Mouse (Mus musculus): ENCODE results near the gene Gm13276.
"Not testable (repeated sequence)": the region's sequence is repeated elsewhere in the genome, so short reads cannot be mapped to it uniquely, and the experiment has no call there.

The Gm13276 gene

DNA sequence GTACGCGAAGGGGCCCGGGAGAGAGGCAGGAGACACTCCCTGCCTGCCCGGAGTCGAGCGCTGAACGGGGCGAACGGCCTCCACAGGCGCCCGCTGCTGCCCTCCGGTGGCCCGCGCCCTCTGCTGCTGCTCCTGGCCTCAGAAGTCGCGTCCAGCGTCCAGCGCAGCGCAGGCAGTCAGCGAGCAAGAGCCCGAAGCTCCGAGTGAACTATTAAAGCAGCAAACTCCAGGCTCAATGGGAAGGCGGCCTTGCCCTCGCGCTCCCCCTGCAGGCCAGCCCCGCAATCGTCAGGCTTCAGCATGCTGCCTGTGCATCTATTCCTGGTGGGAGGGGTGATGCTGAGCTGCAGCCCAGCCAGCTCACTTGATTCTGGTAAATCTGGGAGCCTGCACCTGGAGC, at the start of gene Gm13276:
Gene Gm13276, plus strand, starts transcription at position 301 of the 400 bp plus-strand sequence.
- not testable (repeated sequence) for DNase-seq (ENCODE audit: low spot score in 2 of 2)

DNA sequence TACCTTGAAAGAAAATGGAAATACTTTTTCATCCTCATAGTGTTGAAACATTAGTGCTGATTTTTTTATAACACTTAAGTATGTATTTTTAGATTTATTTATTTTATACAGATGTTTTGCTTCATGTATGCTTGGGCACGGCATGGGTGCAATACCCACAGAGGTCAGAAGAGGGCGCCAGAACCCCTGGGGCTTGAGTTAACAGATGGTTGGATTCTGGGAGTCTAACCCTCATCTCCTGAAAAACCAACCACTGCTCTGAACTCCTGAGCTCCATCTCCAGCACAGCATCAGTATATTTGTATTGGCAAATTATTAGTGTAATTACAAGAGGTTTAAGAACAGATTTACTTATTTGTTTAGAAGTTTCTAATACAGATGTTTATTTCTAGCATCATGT, 47.0 kb upstream of the Gm13276 start:
- DNase-seq (ENCODE audit: low spot score in 2 of 2), result peak in 1 of 2 experiments; percentile 53

GRCm38 (mm10) chr4:88739036-88739435, 46.5 kb upstream of the Gm13276 start:
- no peak for DNase-seq (ENCODE audit: low spot score in 2 of 2)

- DNase-seq (ENCODE audit: low spot score in 2 of 2), result no peak
Observed at GRCm38 (mm10) chr4:88741426-88741825, 44.1 kb upstream of the Gm13276 start.

- no peak for DNase-seq (ENCODE audit: low spot score in 2 of 2)
Observed at GRCm38 (mm10) chr4:88742771-88743371, 42.6 kb upstream of the Gm13276 start.

DNA sequence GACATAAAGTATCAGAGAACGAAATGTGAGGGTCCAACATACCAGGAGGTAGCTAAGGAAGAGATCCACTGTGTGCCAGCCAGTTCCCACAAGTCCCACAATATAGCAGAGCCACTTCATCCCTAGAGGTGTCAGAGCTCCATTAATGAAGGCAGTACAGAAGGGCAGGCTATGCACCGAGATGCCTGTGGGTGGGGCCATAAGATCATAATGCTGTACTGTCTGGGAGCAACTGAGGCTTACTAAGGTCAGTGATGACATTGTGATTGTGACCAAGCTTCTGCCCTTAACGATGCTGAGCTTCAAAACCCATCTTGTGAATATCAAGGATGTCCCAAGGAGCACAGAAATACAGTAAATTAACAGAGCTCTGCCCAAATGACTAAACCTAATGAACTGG, 41.3 kb upstream of the Gm13276 start:
- DNase-seq (ENCODE audit: low spot score in 2 of 2), result no peak

- DNase-seq (ENCODE audit: low spot score in 2 of 2), result no peak
Observed at GRCm38 (mm10) chr4:88749926-88750325, 35.6 kb upstream of the Gm13276 start.

DNA sequence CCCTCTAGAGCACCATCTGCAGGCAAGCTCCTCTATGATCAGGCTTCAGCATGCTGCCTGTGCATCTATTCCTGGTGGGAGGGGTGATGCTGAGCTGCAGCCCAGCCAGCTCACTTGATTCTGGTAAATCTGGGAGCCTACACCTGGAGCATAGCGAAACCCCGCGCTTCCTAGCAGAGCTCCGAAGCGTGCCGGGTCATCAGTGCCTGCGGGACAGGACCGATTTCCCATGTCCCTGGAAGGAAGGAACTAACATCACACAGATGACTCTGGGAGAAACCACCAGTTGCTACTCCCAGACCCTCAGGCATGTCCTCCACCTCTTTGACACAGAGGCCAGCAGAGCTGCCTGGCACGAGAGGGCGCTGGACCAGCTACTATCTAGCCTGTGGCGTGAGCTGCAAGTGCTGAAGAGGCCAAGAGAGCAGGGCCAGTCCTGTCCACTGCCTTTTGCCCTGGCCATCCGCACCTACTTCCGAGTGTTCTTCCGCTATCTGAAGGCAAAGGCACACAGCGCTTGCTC, 30.6 kb upstream of the Gm13276 start, which contains the start of gene Gm13271:
Gene Gm13271, plus strand, starts transcription at position 51 of the 523 bp plus-strand sequence.
- peak; percentile 71 to 75 for DNase-seq (ENCODE audit: low spot score in 2 of 2)

DNA sequence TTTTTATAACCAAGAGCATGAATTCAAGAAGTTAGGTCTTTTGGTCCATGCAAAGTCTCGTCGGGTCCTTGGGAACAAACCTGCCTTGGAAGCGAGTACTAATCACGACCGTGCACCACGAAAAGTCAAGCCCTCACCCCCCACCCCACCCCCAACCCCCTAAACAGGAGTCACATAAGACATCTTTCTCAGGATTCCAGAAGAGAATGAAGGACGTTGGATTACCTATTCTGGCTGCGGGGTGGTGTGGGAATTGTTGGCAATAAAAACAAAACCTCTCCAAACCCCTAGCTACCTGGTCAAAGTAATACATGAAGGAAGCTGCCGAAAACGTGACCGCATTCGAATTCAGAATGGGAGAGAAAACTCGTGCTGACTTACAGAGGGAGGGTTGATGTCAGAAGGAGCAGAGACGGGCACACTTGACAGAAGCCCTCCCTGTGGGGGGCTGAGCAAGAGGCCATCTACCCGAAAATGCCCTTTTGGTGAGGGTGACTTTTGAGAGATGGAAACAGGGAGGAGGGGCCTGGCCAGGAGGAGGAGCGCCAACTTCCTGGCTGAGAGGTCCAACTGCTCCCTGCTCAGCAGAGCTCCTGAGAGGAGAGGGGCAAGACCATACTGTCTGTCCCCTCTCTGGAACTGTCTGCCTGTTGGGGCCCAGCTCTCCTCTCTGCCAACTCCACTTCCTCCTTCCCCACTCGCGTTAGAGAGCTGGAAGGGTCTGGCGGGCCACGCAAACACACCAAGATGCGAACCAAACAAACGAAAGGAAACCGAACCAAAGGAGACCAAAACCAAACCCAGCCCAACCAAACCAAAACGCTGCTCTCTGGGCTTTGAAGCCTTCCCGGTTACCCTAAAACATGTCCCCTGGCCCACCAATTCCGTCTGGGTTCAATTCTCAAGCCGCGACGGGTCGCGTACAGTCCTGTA, 28.7 kb upstream of the Gm13276 start:
- DNase-seq (ENCODE audit: low spot score in 2 of 2), result peak in 1 of 2 experiments; percentile 9

GRCm38 (mm10) chr4:88757628-88758031, 27.9 kb upstream of the Gm13276 start:
- DNase-seq (ENCODE audit: low spot score in 2 of 2), result peak; percentile 96

DNA sequence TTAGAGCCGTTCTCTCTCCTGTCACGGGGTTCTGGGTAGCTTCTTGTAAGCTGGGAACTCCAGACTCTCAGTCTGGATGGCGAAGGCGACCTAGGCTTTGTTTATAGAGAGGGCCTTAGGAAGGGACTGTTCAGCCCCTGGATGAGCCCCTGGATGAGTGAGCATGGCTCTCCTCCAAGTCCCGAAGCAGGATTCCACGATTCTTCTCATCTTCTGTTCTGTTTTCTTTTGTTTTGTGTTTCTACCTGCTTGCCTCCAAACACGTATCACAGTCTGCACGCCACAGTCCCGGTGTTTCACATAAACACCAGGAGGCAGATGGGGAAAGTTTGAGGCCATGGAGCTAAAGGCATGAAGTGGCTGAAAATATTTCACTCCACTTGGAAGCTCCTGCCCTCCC, 26.8 kb upstream of the Gm13276 start:
- peak in 1 of 2 experiments; percentile 19 for DNase-seq (ENCODE audit: low spot score in 2 of 2)

DNA sequence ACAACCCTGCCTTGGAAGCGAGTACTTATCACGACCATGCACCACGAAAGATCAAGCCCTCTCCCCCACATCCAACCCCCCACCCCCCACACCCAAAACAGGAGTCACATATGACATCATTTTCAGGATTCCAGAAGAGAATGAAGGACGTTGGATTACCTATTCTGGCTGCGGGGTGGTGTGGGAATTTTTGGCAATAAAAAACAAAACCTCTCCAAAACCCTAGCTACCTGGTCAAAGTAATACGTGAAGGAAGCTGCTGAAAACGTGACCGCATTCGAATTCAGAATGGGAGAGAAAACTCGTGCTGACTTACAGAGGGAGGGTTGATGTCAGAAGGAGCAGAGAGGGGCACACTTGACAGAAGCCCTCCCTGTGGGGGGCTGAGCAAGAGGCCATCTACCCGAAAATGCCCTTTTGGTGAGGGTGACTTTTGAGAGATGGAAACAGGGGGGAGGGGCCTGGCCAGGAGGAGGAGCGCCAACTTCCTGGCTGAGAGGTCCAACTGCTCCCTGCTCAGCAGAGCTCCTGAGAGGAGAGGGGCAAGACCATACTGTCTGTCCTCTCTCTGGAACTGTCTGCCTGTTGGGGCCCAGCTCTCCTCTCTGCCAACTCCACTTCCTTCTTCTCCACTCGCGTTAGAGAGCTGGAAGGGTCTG, 25.8 kb upstream of the Gm13276 start, which contains the start of gene Gm13283:
Gene Gm13283, plus strand, starts transcription at position 510 of the 659 bp plus-strand sequence.
- peak in 1 of 2 experiments; percentile 35 for DNase-seq (ENCODE audit: low spot score in 2 of 2)

DNA sequence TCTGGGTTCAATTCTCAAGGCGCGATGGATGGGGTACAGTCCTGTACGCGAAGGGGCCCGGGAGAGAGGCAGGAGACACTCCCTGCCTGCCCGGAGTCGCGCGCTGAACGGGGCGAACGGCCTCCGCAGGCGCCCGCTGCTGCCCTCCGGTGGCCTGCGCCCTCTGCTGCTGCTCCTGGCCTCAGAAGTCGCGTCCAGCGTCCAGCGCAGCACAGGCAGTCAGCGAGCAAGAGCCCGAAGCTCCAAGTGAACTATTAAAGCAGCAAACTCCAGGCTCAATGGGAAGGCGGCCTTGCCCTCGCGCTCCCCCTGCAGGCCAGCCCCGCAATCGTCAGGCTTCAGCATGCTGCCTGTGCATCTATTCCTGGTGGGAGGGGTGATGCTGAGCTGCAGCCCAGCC, 25.1 kb upstream of the Gm13276 start:
- DNase-seq (ENCODE audit: low spot score in 2 of 2), result peak; percentile 31 to 43

- DNase-seq (ENCODE audit: low spot score in 2 of 2), result peak; percentile 59 to 61
Observed at GRCm38 (mm10) chr4:88761776-88762175, 23.7 kb upstream of the Gm13276 start.

DNA sequence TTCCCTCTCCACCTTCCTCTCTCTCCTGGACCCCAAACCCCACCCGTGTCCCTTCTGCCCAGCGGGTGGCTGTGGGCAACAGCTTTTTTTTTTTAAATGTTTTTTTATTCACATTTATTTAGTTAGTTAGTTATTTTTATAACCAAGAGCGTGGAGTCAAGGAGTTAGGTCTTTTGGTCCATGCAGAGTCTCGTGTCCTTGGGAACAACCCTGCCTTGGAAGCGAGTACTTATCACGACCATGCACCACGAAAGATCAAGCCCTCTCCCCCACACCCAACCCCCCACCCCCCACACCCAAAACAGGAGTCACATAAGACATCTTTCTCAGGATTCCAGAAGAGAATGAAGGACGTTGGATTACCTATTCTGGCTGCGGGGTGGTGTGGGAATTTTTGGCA, 23.2 kb upstream of the Gm13276 start:
- not testable (repeated sequence) for DNase-seq (ENCODE audit: low spot score in 2 of 2)

- DNase-seq (ENCODE audit: low spot score in 2 of 2), result peak; percentile 22 to 25
Observed at GRCm38 (mm10) chr4:88763384-88764018, 22.0 kb upstream of the Gm13276 start.

GRCm38 (mm10) chr4:88773534-88773933, 12.0 kb upstream of the Gm13276 start, which contains the start of gene Gm13290:
TSS of gene Gm13290 (plus strand) at chr4:88773834.
- not testable (repeated sequence) for DNase-seq (ENCODE audit: low spot score in 2 of 2)

- not testable (repeated sequence) for DNase-seq (ENCODE audit: low spot score in 2 of 2)
Observed at GRCm38 (mm10) chr4:88776622-88777021, 8.9 kb upstream of the Gm13276 start, which contains the start of gene Gm13289. TSS of gene Gm13289 (plus strand) at chr4:88776922.

DNA sequence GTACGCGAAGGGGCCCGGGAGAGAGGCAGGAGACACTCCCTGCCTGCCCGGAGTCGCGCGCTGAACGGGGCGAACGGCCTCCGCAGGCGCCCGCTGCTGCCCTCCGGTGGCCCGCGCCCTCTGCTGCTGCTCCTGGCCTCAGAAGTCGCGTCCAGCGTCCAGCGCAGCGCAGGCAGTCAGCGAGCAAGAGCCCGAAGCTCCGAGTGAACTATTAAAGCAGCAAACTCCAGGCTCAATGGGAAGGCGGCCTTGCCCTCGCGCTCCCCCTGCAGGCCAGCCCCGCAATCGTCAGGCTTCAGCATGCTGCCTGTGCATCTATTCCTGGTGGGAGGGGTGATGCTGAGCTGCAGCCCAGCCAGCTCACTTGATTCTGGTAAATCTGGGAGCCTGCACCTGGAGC, 6.0 kb upstream of the Gm13276 start, which contains the start of gene Gm13272:
Gene Gm13272, plus strand, starts transcription at position 301 of the 400 bp plus-strand sequence.
- not testable (repeated sequence) for DNase-seq (ENCODE audit: low spot score in 2 of 2)

GRCm38 (mm10) chr4:88780320-88780719, 5.2 kb upstream of the Gm13276 start:
- DNase-seq (ENCODE audit: low spot score in 2 of 2), result not testable (repeated sequence)

DNA sequence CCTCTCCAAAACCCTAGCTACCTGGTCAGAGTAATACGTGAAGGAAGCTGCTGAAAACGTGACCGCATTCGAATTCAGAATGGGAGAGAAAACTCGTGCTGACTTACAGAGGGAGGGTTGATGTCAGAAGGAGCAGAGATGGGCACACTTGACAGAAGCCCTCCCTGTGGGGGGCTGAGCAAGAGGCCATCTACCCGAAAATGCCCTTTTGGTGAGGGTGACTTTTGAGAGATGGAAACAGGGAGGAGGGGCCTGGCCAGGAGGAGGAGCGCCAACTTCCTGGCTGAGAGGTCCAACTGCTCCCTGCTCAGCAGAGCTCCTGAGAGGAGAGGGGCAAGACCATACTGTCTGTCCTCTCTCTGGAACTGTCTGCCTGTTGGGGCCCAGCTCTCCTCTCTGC, 3.7 kb upstream of the Gm13276 start, which contains the start of gene Ifnz:
Gene Ifnz, plus strand, starts transcription at position 301 of the 400 bp plus-strand sequence.
- not testable (repeated sequence) for DNase-seq (ENCODE audit: low spot score in 2 of 2)
